Mouse (Mus musculus): ENCODE results near the gene Gm38431. TPM values are rescaled to one million over a fixed set of nuclear protein-coding genes. Genes with fewer than 3 reads are reported as not detected.
"Not testable (repeated sequence)": the region's sequence is repeated elsewhere in the genome, so short reads cannot be mapped to it uniquely, and the experiment has no call there.

Gene Gm38431
- polyA plus RNA-seq, 1 experiment from 2014 or later: 2.9 TPM

- H3K4me1 ChIP-seq (replicated peaks): no peaks in the 10 kb centered on the region
- no peak overlapping the region for H3K4me3 ChIP-seq
- 82% methylated on average over 2 of the region's 2 CpGs for WGBS
- H3K27me3 ChIP-seq (ENCODE audit: insufficient read depth, poor library complexity, severe bottlenecking): no peaks in the 10 kb centered on the region
- H3K27ac ChIP-seq: no peak overlapping the region
- H3K36me3 ChIP-seq: peaks cover 53% of the 10 kb centered on the region
- DNase-seq (ENCODE audit: low spot score): no peak
- no peaks in the 10 kb centered on the region for H3K9me3 ChIP-seq
Observed at GRCm38 (mm10) chr9:21062928-21063327, 28.9 kb downstream of the Gm38431 start.

GRCm38 (mm10) chr9:21051578-21051977, 40.2 kb downstream of the Gm38431 start:
- Histone ChIP-seq H3K27me3 (ENCODE audit: insufficient read depth, poor library complexity, severe bottlenecking) (0 out of 2 replicates have a peak, but pooled peaks cover 10% of the 10 kb centered on the region), H3K27ac (no peak overlapping the region), H3K4me1 (replicated peaks) (no peaks in the 10 kb centered on the region), H3K4me3 (no peak overlapping the region), H3K9me3 (no peaks in the 10 kb centered on the region), H3K36me3 (no peaks in the 10 kb centered on the region)
- 73% methylated on average over 10 of the region's 10 CpGs for WGBS
- no peak for DNase-seq (ENCODE audit: low spot score)

GRCm38 (mm10) chr9:21045235-21045634, 46.6 kb downstream of the Gm38431 start:
- Histone ChIP-seq H3K4me1 (replicated peaks) (peaks cover 6% of the 10 kb centered on the region), H3K27me3 (ENCODE audit: insufficient read depth, poor library complexity, severe bottlenecking) (peaks cover 16% of the 10 kb centered on the region), H3K9me3 (no peaks in the 10 kb centered on the region), H3K27ac (no peak overlapping the region), H3K4me3 (no peak overlapping the region), H3K36me3 (no peaks in the 10 kb centered on the region)
- WGBS: 81% methylated on average over 3 of the region's 3 CpGs
- DNase-seq (ENCODE audit: low spot score): no peak

DNA sequence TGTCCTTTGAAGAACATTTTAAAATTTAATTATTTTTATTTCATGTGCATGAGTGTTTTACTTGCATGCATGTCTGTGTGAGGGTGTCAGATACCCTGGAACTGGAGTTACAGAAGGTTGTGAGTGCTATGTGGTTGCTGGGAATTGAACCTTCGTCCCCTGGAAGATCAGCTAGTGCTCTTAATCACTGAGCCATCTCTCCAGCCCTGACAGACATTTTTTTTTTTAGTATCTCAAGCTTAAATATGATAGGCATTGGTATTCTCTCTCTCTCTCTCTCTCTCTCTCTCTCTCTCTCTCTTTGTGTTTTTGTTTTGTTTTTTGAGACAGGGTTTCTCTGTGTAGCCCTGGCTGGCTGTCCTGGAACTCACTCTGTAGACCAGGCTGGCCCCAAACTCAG, 47.0 kb downstream of the Gm38431 start:
- H3K27ac ChIP-seq; H3K4me1 ChIP-seq (replicated peaks); H3K36me3 ChIP-seq; H3K9me3 ChIP-seq; DNase-seq (ENCODE audit: low spot score); H3K4me3 ChIP-seq: not testable (repeated sequence)
- peaks cover 20% of the 10 kb centered on the region for H3K27me3 ChIP-seq (ENCODE audit: insufficient read depth, poor library complexity, severe bottlenecking)
- WGBS: 70% methylated on average over 1 of the region's 1 CpGs

DNA sequence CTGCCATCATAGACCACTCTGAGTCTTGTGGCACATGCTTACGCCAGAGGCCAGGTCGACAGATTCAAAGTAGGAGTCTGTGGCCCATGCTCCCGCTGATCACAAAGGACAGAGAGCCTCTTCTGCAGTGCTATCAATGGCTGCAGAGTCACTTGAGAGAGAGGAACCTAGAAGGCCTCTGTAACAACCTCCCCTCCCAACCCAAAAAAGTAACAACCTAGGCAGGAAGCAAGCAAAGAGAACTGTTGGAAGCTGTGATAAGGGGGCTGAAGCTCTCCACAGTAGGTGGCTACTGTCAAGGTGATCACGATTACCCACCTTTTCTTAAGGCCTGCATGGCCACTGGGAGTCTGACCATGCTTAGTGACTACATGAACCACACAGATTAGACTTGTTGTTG, 48.2 kb downstream of the Gm38431 start:
- Histone ChIP-seq H3K9me3 (peaks cover 3% of the 10 kb centered on the region; the same call in 1 of the 2 replicates), H3K4me1 (replicated peaks) (peaks cover 8% of the 10 kb centered on the region), H3K4me3 (no peak overlapping the region), H3K27ac (no peak overlapping the region), H3K36me3 (no peaks in the 10 kb centered on the region), H3K27me3 (ENCODE audit: insufficient read depth, poor library complexity, severe bottlenecking) (peaks cover 32% of the 10 kb centered on the region)
- no peak for DNase-seq (ENCODE audit: low spot score)
- 91% methylated on average over 4 of the region's 4 CpGs for WGBS

DNA sequence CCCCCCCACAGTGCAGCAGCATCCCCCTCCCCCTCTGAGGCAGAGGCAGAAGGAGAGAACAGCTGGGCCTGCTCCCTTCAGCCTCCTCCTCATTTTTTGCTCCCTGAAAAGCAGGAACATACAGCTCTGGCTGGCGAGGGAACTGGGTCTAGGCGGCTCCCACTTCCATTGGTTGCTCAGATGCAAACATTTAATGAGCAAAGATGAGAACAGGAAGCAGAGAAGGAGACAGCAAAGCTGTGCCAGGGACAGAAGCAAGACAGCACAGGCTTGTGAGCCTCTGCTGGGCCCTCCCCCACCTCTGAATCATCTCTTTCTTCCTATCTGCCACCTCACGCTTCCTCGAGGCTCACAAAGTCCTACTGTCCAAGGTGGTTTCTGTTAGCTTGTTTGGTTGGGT, 50.5 kb downstream of the Gm38431 start:
- Histone ChIP-seq H3K27me3 (ENCODE audit: insufficient read depth, poor library complexity, severe bottlenecking) (peaks cover 55% of the 10 kb centered on the region), H3K27ac (no peak overlapping the region), H3K9me3 (peaks cover 3% of the 10 kb centered on the region; the same call in 1 of the 2 replicates), H3K4me3 (no peak overlapping the region), H3K36me3 (no peaks in the 10 kb centered on the region), H3K4me1 (replicated peaks) (peaks cover 29% of the 10 kb centered on the region)
- 51% methylated on average over 4 of the region's 4 CpGs for WGBS
- DNase-seq (ENCODE audit: low spot score): no peak

- DNase-seq (ENCODE audit: low spot score): no peak
- H3K4me1 ChIP-seq (replicated peaks): peaks cover 43% of the 10 kb centered on the region
- peaks cover 70% of the 10 kb centered on the region for H3K27me3 ChIP-seq (ENCODE audit: insufficient read depth, poor library complexity, severe bottlenecking)
- no peak overlapping the region for H3K27ac ChIP-seq
- no peak overlapping the region for H3K4me3 ChIP-seq
- WGBS: 72% methylated on average over 3 of the region's 3 CpGs
- H3K36me3 ChIP-seq: no peaks in the 10 kb centered on the region
- peaks cover 3% of the 10 kb centered on the region; the same call in 1 of the 2 replicates for H3K9me3 ChIP-seq
Observed at GRCm38 (mm10) chr9:21039779-21040178, 52.0 kb downstream of the Gm38431 start.

GRCm38 (mm10) chr9:21037481-21037891, 54.3 kb downstream of the Gm38431 start:
- no peaks in the 10 kb centered on the region for H3K36me3 ChIP-seq
- peaks cover 3% of the 10 kb centered on the region; the same call in 1 of the 2 replicates for H3K9me3 ChIP-seq
- peak overlapping the region; percentile 50 for H3K4me3 ChIP-seq
- 1% methylated on average over 31 of the region's 31 CpGs for WGBS
- DNase-seq (ENCODE audit: low spot score): peak; percentile 50
- peaks cover 93% of the 10 kb centered on the region for H3K27me3 ChIP-seq (ENCODE audit: insufficient read depth, poor library complexity, severe bottlenecking)
- H3K4me1 ChIP-seq (replicated peaks): peaks cover 60% of the 10 kb centered on the region
- H3K27ac ChIP-seq: peak overlapping the region; percentile 71

GRCm38 (mm10) chr9:21036666-21037065, 55.1 kb downstream of the Gm38431 start:
- H3K27me3 ChIP-seq (ENCODE audit: insufficient read depth, poor library complexity, severe bottlenecking): peaks cover 100% of the 10 kb centered on the region
- peak overlapping the region; percentile 50 for H3K4me3 ChIP-seq
- no peak overlapping the region for H3K27ac ChIP-seq
- peaks cover 68% of the 10 kb centered on the region for H3K4me1 ChIP-seq (replicated peaks)
- peaks cover 3% of the 10 kb centered on the region; the same call in 1 of the 2 replicates for H3K9me3 ChIP-seq
- WGBS: 3% methylated on average over 22 of the region's 22 CpGs
- DNase-seq (ENCODE audit: low spot score): peak; percentile 16
- H3K36me3 ChIP-seq: no peaks in the 10 kb centered on the region

DNA sequence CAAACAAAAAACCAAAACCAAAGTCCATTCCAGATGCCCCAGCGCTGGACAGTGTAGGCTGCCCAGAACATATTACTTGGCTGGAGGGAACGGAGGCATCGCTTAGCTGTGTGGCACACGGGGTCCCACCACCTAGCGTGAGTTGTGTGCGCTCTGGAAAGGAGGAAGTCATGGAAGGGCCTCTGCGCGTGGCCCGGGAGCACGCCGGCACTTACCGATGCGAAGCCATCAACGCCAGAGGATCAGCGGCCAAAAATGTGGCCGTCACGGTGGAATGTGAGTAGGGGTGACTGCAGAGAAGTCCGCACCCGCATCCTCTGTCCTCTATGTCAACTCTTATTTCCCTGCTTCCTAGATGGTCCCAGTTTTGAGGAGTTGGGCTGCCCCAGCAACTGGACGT, 55.6 kb downstream of the Gm38431 start:
- Histone ChIP-seq H3K4me1 (replicated peaks) (peaks cover 71% of the 10 kb centered on the region), H3K27me3 (ENCODE audit: insufficient read depth, poor library complexity, severe bottlenecking) (peaks cover 100% of the 10 kb centered on the region), H3K4me3 (peak overlapping the region; percentile 50; the same call in 1 of the 2 replicates), H3K36me3 (no peaks in the 10 kb centered on the region), H3K9me3 (peaks cover 3% of the 10 kb centered on the region; the same call in 1 of the 2 replicates), H3K27ac (no peak overlapping the region)
- WGBS: 8% methylated on average over 20 of the region's 20 CpGs
- DNase-seq (ENCODE audit: low spot score): peak; percentile 23

GRCm38 (mm10) chr9:21035586-21035985, 56.2 kb downstream of the Gm38431 start:
- H3K27me3 ChIP-seq (ENCODE audit: insufficient read depth, poor library complexity, severe bottlenecking): peaks cover 100% of the 10 kb centered on the region
- DNase-seq (ENCODE audit: low spot score): no peak
- H3K36me3 ChIP-seq: no peaks in the 10 kb centered on the region
- 18% methylated on average over 9 of the region's 9 CpGs for WGBS
- H3K9me3 ChIP-seq: peaks cover 3% of the 10 kb centered on the region; the same call in 1 of the 2 replicates
- peaks cover 73% of the 10 kb centered on the region for H3K4me1 ChIP-seq (replicated peaks)
- H3K27ac ChIP-seq: no peak overlapping the region
- H3K4me3 ChIP-seq: peak overlapping the region; percentile 28

- Histone ChIP-seq H3K4me1 (replicated peaks) (peaks cover 83% of the 10 kb centered on the region), H3K27me3 (ENCODE audit: insufficient read depth, poor library complexity, severe bottlenecking) (peaks cover 100% of the 10 kb centered on the region), H3K36me3 (no peaks in the 10 kb centered on the region), H3K27ac (no peak overlapping the region), H3K9me3 (peaks cover 3% of the 10 kb centered on the region; the same call in 1 of the 2 replicates), H3K4me3 (peak overlapping the region; percentile 28; the same call in 1 of the 2 replicates)
- WGBS: 2% methylated on average over 17 of the region's 17 CpGs
- peak; percentile 34 for DNase-seq (ENCODE audit: low spot score)
Observed at GRCm38 (mm10) chr9:21034481-21035085, 57.2 kb downstream of the Gm38431 start.

GRCm38 (mm10) chr9:21033136-21033535, 58.7 kb downstream of the Gm38431 start:
- Histone ChIP-seq H3K27me3 (ENCODE audit: insufficient read depth, poor library complexity, severe bottlenecking) (peaks cover 100% of the 10 kb centered on the region), H3K9me3 (no peaks in the 10 kb centered on the region), H3K27ac (no peak overlapping the region), H3K36me3 (no peaks in the 10 kb centered on the region), H3K4me1 (replicated peaks) (peaks cover 83% of the 10 kb centered on the region), H3K4me3 (peak overlapping the region; percentile 55)
- WGBS: 1% methylated on average over 34 of the region's 34 CpGs
- peak; percentile 77 for DNase-seq (ENCODE audit: low spot score)
